Mouse (Mus musculus) myocyte (in vitro differentiated cells): ENCODE measurements around the gene Dnase2b.

ENCODE experiments used
- E2F4 ChIP-seq: IDR thresholded peaks from one replicate; pipeline ENCODE4 v1.6.1; 2011; ENCODE audit warnings: mild to moderate bottlenecking, control low read depth, moderate library complexity; ENCODE audit not compliant: insufficient read depth
- MAX ChIP-seq: IDR thresholded peaks from one replicate; pipeline ENCODE4 v1.6.1; 2011; ENCODE audit warnings: low read depth, mild to moderate bottlenecking, control low read depth
- MYOD1 ChIP-seq, 3 experiments: IDR thresholded peaks; one replicate each; pipeline ENCODE4 v1.6.1; 2011; ENCODE audit warnings: control low read depth in 2 of 3, low read depth in 2 of 3, mild to moderate bottlenecking in 2 of 3, moderate library complexity in 1 of 3; ENCODE audit not compliant: insufficient read length in 2 of 3, control insufficient read depth in 1 of 3
- POLR2A ChIP-seq: IDR thresholded peaks from one replicate; pipeline ENCODE4 v1.6.1; 2011; ENCODE audit warnings: low read depth, mild to moderate bottlenecking, control low read depth, moderate library complexity; ENCODE audit not compliant: insufficient read length
- POLR2AphosphoS2 ChIP-seq: IDR thresholded peaks from one replicate; pipeline ENCODE4 v1.6.1; 2011; ENCODE audit warnings: low read depth, control low read depth; ENCODE audit not compliant: insufficient read length
- SRF ChIP-seq: IDR thresholded peaks from one replicate; pipeline ENCODE4 v1.6.1; 2011; ENCODE audit warnings: low read depth; ENCODE audit not compliant: control insufficient read depth, insufficient read length
- TCF12 ChIP-seq: IDR thresholded peaks from one replicate; pipeline ENCODE4 v1.6.1; 2011; ENCODE audit warnings: mild to moderate bottlenecking, control low read depth; ENCODE audit not compliant: poor library complexity, insufficient read depth, severe bottlenecking
- USF1 ChIP-seq: IDR thresholded peaks from one replicate; pipeline ENCODE4 v1.6.1; 2011; ENCODE audit warnings: low read depth, mild to moderate bottlenecking, control low read depth, moderate library complexity

DNA sequence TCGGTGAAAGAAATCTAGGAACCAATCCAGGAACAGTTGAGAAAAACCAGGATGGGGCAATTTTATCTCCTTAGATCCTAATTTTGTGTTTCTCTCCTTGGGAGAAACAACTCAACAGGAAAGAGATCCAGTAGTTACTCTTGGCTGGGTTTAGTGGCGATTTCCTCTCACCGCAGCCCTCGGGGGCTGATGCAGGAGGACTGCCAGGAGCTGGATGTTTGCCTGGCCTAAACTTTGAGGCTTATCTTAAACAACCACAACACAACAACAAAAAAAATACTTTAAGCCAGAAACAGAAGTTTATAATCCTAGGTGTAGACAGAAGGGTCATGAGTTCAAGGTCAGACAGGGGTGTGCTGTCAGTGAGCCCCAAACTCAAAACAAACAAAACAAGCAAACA, 3.6 kb downstream of the Dnase2b start:
- TF ChIP-seq POLR2A = no peak
- no peak for TF ChIP-seq MYOD1 (IDR thresholded peaks at IDR 0.05; ENCODE audit: control insufficient read depth in 1 of 3, insufficient read length in 2 of 3, low read depth in 2 of 3)
- no peak for TF ChIP-seq USF1
- TF ChIP-seq POLR2AphosphoS2 = no peak
- TF ChIP-seq MAX = no peak
- TF ChIP-seq TCF12 = no peak
- no peak for TF ChIP-seq E2F4
- no peak for TF ChIP-seq SRF
